Mouse (Mus musculus) macrophage (primary cell): Measurements from ENCODE around the gene Lce1a2. TPM values are rescaled to one million over a fixed set of nuclear protein-coding genes. Genes with fewer than 3 reads are reported as not detected.
"Not testable (repeated sequence)": the region's sequence is repeated elsewhere in the genome, so short reads cannot be mapped to it uniquely, and the experiment has no call there.

ENCODE experiments used
- H3K27ac ChIP-seq: fragments of 350-480 bp; formaldehyde crosslinking; 2 replicates; pipeline ENCODE4 v1.9.0; 2021
- H3K36me3 ChIP-seq: fragments of 350-480 bp; formaldehyde crosslinking; 2 replicates; pipeline ENCODE4 v1.9.0; 2021; ENCODE audit errors: inconsistent target
- H3K4me3 ChIP-seq: fragments of 350-480 bp; formaldehyde crosslinking; 2 replicates; pipeline ENCODE4 v1.9.0; 2021; ENCODE audit errors: inconsistent target
- H3K79me2 ChIP-seq: fragments of 350-480 bp; formaldehyde crosslinking; 2 replicates; pipeline ENCODE4 v1.9.0; 2021; ENCODE audit errors: inconsistent target
- WGBS: methylation state at CpG from one replicate; pipeline ENCODE4 v1.1.7; 2026; ENCODE audit warnings: inconsistent platforms; ENCODE audit not compliant: missing documents; 5-methylcytosine and 5-hydroxymethylcytosine counted together
- polyA plus RNA-seq: library from polyadenylated mRNA; stranded (reverse); fragments of 250-400 nt; gene quantifications from 3 replicates; pipeline ENCODE4 v1.2.4, GENCODE M21; 2018; ENCODE audit warnings: inconsistent platforms
- total RNA-seq, 78 experiments: library from RNA; depleted of rRNA; stranded (reverse); fragments of 250-400 nt; gene quantifications; 1 replicate in 9 of 78; 2 replicates in 24 of 78; 3 replicates in 43 of 78; 4 replicates in 2 of 78; pipeline ENCODE4 v1.2.4; 2018; ENCODE audit warnings: inconsistent platforms in 56 of 78

The Lce1a2 gene
- not detected for total RNA-seq (2018; cell fraction: chromatin; rRNA removed)
- total RNA-seq (2018; cell fraction: cytosol; rRNA removed): not detected
- not detected for total RNA-seq (2018; cell fraction: nucleus; rRNA removed)
- not detected in 3 replicates for polyA plus RNA-seq

DNA sequence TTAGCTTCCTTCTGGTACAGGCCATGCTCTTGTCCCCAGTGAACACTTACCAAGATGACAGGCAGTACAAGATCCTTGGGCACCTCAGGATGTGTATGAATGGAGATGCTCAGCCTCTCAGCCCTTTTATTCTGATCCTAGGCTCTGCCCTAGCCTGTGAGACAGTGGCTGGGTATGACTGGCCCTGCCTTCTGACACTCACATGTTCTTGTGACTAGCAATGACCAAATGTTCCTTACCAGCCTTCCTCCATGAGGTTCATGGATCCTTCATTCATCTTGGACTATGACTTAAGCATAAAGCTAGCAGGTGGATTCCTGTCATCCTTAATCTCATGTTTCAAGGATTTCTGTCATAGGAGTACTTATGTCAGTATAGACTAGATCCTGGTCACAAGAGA is at the start of gene Lce1a2:
TSS of gene Lce1a2 (minus strand) at position 101 of the 400 bp plus-strand sequence.
- H3K36me3 ChIP-seq: no peaks in the 10 kb centered on the region
- no peaks in the 10 kb centered on the region for H3K79me2 ChIP-seq
- no peak within 1 kb of the TSS for H3K4me3 ChIP-seq
- H3K27ac ChIP-seq: no peak within 1 kb of the TSS

- H3K4me3 ChIP-seq: no peak overlapping the region
- H3K27ac ChIP-seq: no peak overlapping the region
- no peaks in the 10 kb centered on the region for H3K79me2 ChIP-seq
- H3K36me3 ChIP-seq: no peaks in the 10 kb centered on the region
These were observed 45.0 kb upstream of the Lce1a2 start for GRCm38 (mm10) chr3:92715122-92715521.

DNA sequence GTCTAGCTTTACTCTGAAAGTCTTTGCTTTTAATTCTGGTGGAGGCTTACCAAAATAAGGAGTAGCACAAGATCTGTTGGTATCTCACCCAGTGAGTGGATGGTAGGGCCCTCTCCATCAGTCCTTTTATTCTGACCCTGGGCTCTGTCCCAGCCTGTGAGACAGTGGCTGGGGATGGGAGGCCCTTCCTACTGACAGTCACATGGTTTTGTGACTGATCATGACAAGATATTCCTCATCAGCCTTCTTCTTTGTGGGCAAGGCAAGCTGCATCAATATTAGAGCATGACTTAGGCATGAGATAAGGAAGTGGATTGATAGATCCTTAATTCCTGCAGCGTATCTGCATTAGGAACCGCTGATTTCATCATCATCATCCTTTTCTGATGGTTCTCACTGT is 38.9 kb upstream of the Lce1a2 start, which contains the start of gene Lce1e:
TSS of gene Lce1e (minus strand) at position 101 of the 400 bp plus-strand sequence.
- Histone ChIP-seq H3K4me3 (no peak within 1 kb of the TSS), H3K79me2 (no peaks in the 10 kb centered on the region)
- WGBS: 88% methylated on average over 2 of the region's 2 CpGs

GRCm38 (mm10) chr3:92694613-92695012 is 24.5 kb upstream of the Lce1a2 start:
- Histone ChIP-seq H3K4me3 (no peak overlapping the region), H3K27ac (no peak overlapping the region), H3K79me2 (no peaks in the 10 kb centered on the region), H3K36me3 (no peaks in the 10 kb centered on the region)
- 9% methylated on average over 1 of the region's 1 CpGs for WGBS

More for the DNA sequence above, 38.9 kb upstream of the Lce1a2 start, which contains the start of gene Lce1e:
- no peak within 1 kb of the TSS for H3K27ac ChIP-seq
- H3K36me3 ChIP-seq: no peaks in the 10 kb centered on the region

DNA sequence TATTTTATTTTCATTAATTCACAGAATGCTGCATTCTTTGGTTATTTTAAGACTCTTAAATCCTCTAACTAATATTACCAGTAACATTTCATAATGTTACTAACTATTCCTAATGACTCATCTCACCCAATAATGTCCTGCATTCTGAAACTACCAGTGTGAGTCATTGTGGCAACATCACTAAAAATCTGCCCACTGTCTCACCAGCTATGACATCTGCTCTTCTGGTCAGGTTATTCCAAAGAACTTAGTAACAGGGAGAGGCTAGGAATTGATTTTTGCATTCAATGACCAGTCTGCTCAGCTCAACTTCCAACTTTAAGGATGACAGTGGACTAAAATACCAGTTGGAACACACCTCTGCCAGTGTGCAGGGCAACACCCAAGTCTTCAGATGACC is 21.6 kb upstream of the Lce1a2 start:
- Histone ChIP-seq H3K36me3 (no peaks in the 10 kb centered on the region), H3K27ac (no peak overlapping the region), H3K79me2 (no peaks in the 10 kb centered on the region), H3K4me3 (no peak overlapping the region)

GRCm38 (mm10) chr3:92689154-92689553 is 19.0 kb upstream of the Lce1a2 start:
- 73% methylated on average over 8 of the region's 16 CpGs for WGBS
- H3K79me2 ChIP-seq, H3K4me3 ChIP-seq, H3K36me3 ChIP-seq, H3K27ac ChIP-seq: not testable (repeated sequence)

- 55% methylated on average over 2 of the region's 2 CpGs for WGBS
- no peaks in the 10 kb centered on the region for H3K36me3 ChIP-seq
- no peak within 1 kb of the TSS for H3K27ac ChIP-seq
- H3K4me3 ChIP-seq: no peak within 1 kb of the TSS
- no peaks in the 10 kb centered on the region for H3K79me2 ChIP-seq
These were observed 17.0 kb upstream of the Lce1a2 start, which contains the start of gene Lce1d for GRCm38 (mm10) chr3:92687110-92687509. Gene Lce1d, minus strand, starts transcription at chr3:92687210.

GRCm38 (mm10) chr3:92678947-92679346 is 8.8 kb upstream of the Lce1a2 start, which contains the start of gene Lce1c:
Gene Lce1c, plus strand, starts transcription at chr3:92679247.
- Histone ChIP-seq H3K4me3 (no peak within 1 kb of the TSS), H3K36me3 (no peaks in the 10 kb centered on the region), H3K79me2 (no peaks in the 10 kb centered on the region), H3K27ac (no peak within 1 kb of the TSS)
- 87% methylated on average over 4 of the region's 4 CpGs for WGBS

GRCm38 (mm10) chr3:92656826-92657225 is 13.3 kb downstream of the Lce1a2 start, which contains the start of gene Lce1b:
Gene Lce1b, minus strand, starts transcription at chr3:92656926.
- no peaks in the 10 kb centered on the region for H3K79me2 ChIP-seq
- no peak within 1 kb of the TSS for H3K27ac ChIP-seq
- H3K4me3 ChIP-seq: no peak within 1 kb of the TSS
- H3K36me3 ChIP-seq: no peaks in the 10 kb centered on the region

DNA sequence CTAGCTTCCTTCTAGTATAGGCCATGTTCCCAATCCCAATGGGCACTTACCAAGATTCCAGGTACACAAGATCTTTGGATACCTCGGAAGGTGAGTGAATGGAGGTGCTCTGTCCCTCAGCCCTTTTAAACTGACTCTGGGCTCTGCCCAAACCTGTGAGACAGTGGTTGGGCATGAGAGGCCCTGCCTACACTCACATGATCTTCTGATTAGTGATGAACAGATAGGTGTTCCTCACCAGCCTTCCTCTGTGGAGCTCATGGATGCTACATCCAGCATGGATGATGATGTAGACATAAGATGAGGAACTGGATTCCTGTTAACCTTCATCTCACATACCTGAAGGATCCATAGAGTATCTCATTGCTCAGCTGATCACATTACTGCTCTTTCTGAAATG is 21.9 kb downstream of the Lce1a2 start, which contains the start of gene Lce1a1:
TSS of gene Lce1a1 (minus strand) at position 101 of the 400 bp plus-strand sequence.
- Histone ChIP-seq H3K36me3 (no peaks in the 10 kb centered on the region), H3K4me3 (no peak within 1 kb of the TSS), H3K27ac (no peak within 1 kb of the TSS), H3K79me2 (no peaks in the 10 kb centered on the region)
- 64% methylated on average over 1 of the region's 1 CpGs for WGBS

DNA sequence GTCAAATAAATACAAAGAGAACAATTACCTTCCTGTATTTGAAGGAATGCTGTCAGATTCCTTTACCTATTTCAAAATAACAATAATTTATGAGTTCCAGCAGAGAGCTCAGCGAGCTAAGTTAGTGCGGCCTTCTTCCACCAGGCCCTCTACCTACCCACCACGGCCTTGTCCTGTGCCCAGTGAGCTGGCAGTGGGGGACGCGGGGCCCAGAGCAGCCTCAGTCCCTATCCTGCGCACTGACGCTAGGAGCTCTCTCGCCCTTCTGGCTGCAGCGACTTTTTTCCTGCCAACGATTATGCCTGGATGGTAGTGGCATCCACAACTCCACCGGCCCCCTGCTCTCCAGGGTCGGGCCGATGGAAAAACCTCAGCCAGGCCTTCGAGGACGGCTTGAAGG is 30.3 kb downstream of the Lce1a2 start:
- no peaks in the 10 kb centered on the region for H3K36me3 ChIP-seq
- no peaks in the 10 kb centered on the region for H3K79me2 ChIP-seq
- no peak overlapping the region for H3K4me3 ChIP-seq
- 85% methylated on average over 15 of the region's 15 CpGs for WGBS
- H3K27ac ChIP-seq: no peak overlapping the region

DNA sequence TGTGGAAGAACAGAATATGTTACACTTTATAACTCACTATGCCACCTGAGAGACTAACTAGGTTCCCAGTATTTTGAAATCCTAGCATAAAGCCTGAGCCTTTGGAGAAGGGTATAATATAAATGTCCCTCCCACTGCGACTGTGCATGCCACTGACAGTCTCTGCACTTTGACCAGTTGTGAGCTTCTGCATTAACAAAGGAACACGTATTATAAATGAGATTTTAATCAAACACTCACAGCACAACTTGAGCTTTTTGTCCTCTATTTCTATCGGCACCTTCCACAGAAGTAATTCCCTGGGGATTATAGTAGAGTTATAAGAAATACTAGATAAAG is 31.5 kb downstream of the Lce1a2 start:
- 79% methylated on average over 3 of the region's 3 CpGs for WGBS
- H3K79me2 ChIP-seq: no peaks in the 10 kb centered on the region
- H3K27ac ChIP-seq: no peak overlapping the region
- H3K36me3 ChIP-seq: no peaks in the 10 kb centered on the region
- no peak overlapping the region for H3K4me3 ChIP-seq

GRCm38 (mm10) chr3:92637745-92638652 is 32.1 kb downstream of the Lce1a2 start:
- Histone ChIP-seq H3K27ac (no peak overlapping the region), H3K36me3 (no peaks in the 10 kb centered on the region), H3K79me2 (no peaks in the 10 kb centered on the region), H3K4me3 (no peak overlapping the region)
- WGBS: 47% methylated on average over 1 of the region's 1 CpGs

- Histone ChIP-seq H3K36me3 (no peaks in the 10 kb centered on the region), H3K4me3 (no peak within 1 kb of the TSS), H3K79me2 (no peaks in the 10 kb centered on the region), H3K27ac (no peak within 1 kb of the TSS)
- WGBS: 74% methylated on average over 2 of the region's 2 CpGs
These were observed 48.6 kb downstream of the Lce1a2 start, which contains the start of gene Lce6a for GRCm38 (mm10) chr3:92621560-92621959. Gene Lce6a, minus strand, starts transcription at chr3:92621660.
